Mouse (Mus musculus): Measurements from ENCODE around the gene Fgfr2. TPM values are rescaled to one million over a fixed set of nuclear protein-coding genes. Genes with fewer than 3 reads are reported as not detected.
A peak's percentile ranks its signal among the peaks of the same experiment; 100 is the strongest.

The Fgfr2 gene
- polyA plus RNA-seq, 1 experiment, result 0.17 TPM

GRCm38 (mm10) chr7:130693800-130694193 is 2429.4 kb downstream of the Fgfr2 start:
- Histone ChIP-seq H3K27me3 (ENCODE audit: control insufficient read depth, insufficient read depth, insufficient read length) (no peaks in the 10 kb centered on the region), H3ac (ENCODE audit: control insufficient read depth, insufficient read length) (no peak overlapping the region), H3K79me2 (ENCODE audit: control insufficient read depth, insufficient read depth) (peaks cover 36% of the 10 kb centered on the region), H3K4me2 (ENCODE audit: low read depth) (no peak overlapping the region), H3K36me3 (ENCODE audit: control insufficient read depth, insufficient read depth) (no peaks in the 10 kb centered on the region), H3K4me3 (no peak overlapping the region)
- TF ChIP-seq TCF12 (IDR thresholded peaks at IDR 0.05; ENCODE audit: insufficient read depth, poor library complexity, severe bottlenecking) (no peak), CEBPB (IDR thresholded peaks at IDR 0.05; ENCODE audit: insufficient read depth, poor library complexity, severe bottlenecking) (no peak), MAX (IDR thresholded peaks at IDR 0.05; ENCODE audit: low read depth) (no peak)

- H3K27me3 ChIP-seq (ENCODE audit: control insufficient read depth, insufficient read depth, insufficient read length), result no peaks in the 10 kb centered on the region
- no peak overlapping the region for H3K4me3 ChIP-seq
- no peak overlapping the region for H3ac ChIP-seq (ENCODE audit: control insufficient read depth, insufficient read length)
- TF ChIP-seq TCF12 (IDR thresholded peaks at IDR 0.05; ENCODE audit: insufficient read depth, poor library complexity, severe bottlenecking) (no peak), MAX (IDR thresholded peaks at IDR 0.05; ENCODE audit: low read depth) (no peak), E2F4 (IDR thresholded peaks at IDR 0.05; ENCODE audit: insufficient read depth) (no peak), POLR2A (IDR thresholded peaks at IDR 0.05; ENCODE audit: insufficient read length, low read depth) (no peak), TCF3 (IDR thresholded peaks at IDR 0.05; ENCODE audit: insufficient read length, low read depth) (no peak), USF1 (IDR thresholded peaks at IDR 0.05; ENCODE audit: low read depth) (no peak), POLR2AphosphoS2 (IDR thresholded peaks at IDR 0.05; ENCODE audit: insufficient read length, low read depth) (no peak)
- H3K79me2 ChIP-seq (ENCODE audit: control insufficient read depth, insufficient read depth), result peaks cover 40% of the 10 kb centered on the region
- H3K36me3 ChIP-seq (ENCODE audit: control insufficient read depth, insufficient read depth), result no peaks in the 10 kb centered on the region
- no peak overlapping the region for H3K4me2 ChIP-seq (ENCODE audit: low read depth)
Observed at GRCm38 (mm10) chr7:130692943-130693799, 2430.0 kb downstream of the Fgfr2 start.

GRCm38 (mm10) chr7:130692392-130692942 is 2430.7 kb downstream of the Fgfr2 start:
- H3K27me3 ChIP-seq (ENCODE audit: control insufficient read depth, insufficient read depth, insufficient read length), result no peaks in the 10 kb centered on the region
- H3K4me3 ChIP-seq, result no peak overlapping the region

GRCm38 (mm10) chr7:130691931-130692330 is 2431.2 kb downstream of the Fgfr2 start:
- H3ac ChIP-seq (ENCODE audit: control insufficient read depth, insufficient read length), result no peak overlapping the region
- no peaks in the 10 kb centered on the region for H3K36me3 ChIP-seq (ENCODE audit: control insufficient read depth, insufficient read depth)
- H3K4me3 ChIP-seq, result no peak overlapping the region

More at GRCm38 (mm10) chr7:130692392-130692942, 2430.7 kb downstream of the Fgfr2 start:
- Histone ChIP-seq H3K4me2 (ENCODE audit: low read depth) (no peak overlapping the region), H3ac (ENCODE audit: control insufficient read depth, insufficient read length) (no peak overlapping the region), H3K79me2 (ENCODE audit: control insufficient read depth, insufficient read depth) (peaks cover 39% of the 10 kb centered on the region), H3K36me3 (ENCODE audit: control insufficient read depth, insufficient read depth) (no peaks in the 10 kb centered on the region)
- TF ChIP-seq MYOD1 (IDR thresholded peaks at IDR 0.05; ENCODE audit: control insufficient read depth in 1 of 3, insufficient read length in 2 of 3, low read depth in 2 of 3) (no peak), MYOG (IDR thresholded peaks at IDR 0.05; ENCODE audit: control insufficient read depth in 1 of 3, insufficient read depth in 1 of 3, insufficient read length in 2 of 3, low read depth in 2 of 3) (peak in 2 of 3 experiments; percentile 13 to 38)

GRCm38 (mm10) chr7:130690869-130691268 is 2432.3 kb downstream of the Fgfr2 start:
- H3K27me3 ChIP-seq (ENCODE audit: control insufficient read depth, insufficient read depth, insufficient read length), result no peaks in the 10 kb centered on the region
- no peak overlapping the region for H3K4me3 ChIP-seq
- H3K36me3 ChIP-seq (ENCODE audit: control insufficient read depth, insufficient read depth), result no peaks in the 10 kb centered on the region
- peaks cover 41% of the 10 kb centered on the region for H3K79me2 ChIP-seq (ENCODE audit: control insufficient read depth, insufficient read depth)
- TF ChIP-seq POLR2A (IDR thresholded peaks at IDR 0.05; ENCODE audit: insufficient read length, low read depth) (no peak), MYOD1 (IDR thresholded peaks at IDR 0.05; ENCODE audit: control insufficient read depth in 1 of 3, insufficient read length in 2 of 3, low read depth in 2 of 3) (no peak), USF1 (IDR thresholded peaks at IDR 0.05; ENCODE audit: low read depth) (no peak), TCF3 (IDR thresholded peaks at IDR 0.05; ENCODE audit: insufficient read length, low read depth) (no peak), TCF12 (IDR thresholded peaks at IDR 0.05; ENCODE audit: insufficient read depth, poor library complexity, severe bottlenecking) (no peak), CEBPB (IDR thresholded peaks at IDR 0.05; ENCODE audit: insufficient read depth, poor library complexity, severe bottlenecking) (no peak), E2F4 (IDR thresholded peaks at IDR 0.05; ENCODE audit: insufficient read depth) (no peak), MYOG (IDR thresholded peaks at IDR 0.05; ENCODE audit: control insufficient read depth in 1 of 3, insufficient read depth in 1 of 3, insufficient read length in 2 of 3, low read depth in 2 of 3) (no peak), MAX (IDR thresholded peaks at IDR 0.05; ENCODE audit: low read depth) (no peak), POLR2AphosphoS2 (IDR thresholded peaks at IDR 0.05; ENCODE audit: insufficient read length, low read depth) (no peak), REST (IDR thresholded peaks at IDR 0.05; ENCODE audit: insufficient read depth, insufficient read length) (no peak), SRF (IDR thresholded peaks at IDR 0.05; ENCODE audit: control insufficient read depth, insufficient read length, low read depth) (no peak)
- H3K4me2 ChIP-seq (ENCODE audit: low read depth), result no peak overlapping the region
- no peak overlapping the region for H3ac ChIP-seq (ENCODE audit: control insufficient read depth, insufficient read length)

More at GRCm38 (mm10) chr7:130691931-130692330, 2431.2 kb downstream of the Fgfr2 start:
- H3K4me2 ChIP-seq (ENCODE audit: low read depth), result no peak overlapping the region
- TF ChIP-seq TCF3 (IDR thresholded peaks at IDR 0.05; ENCODE audit: insufficient read length, low read depth) (no peak), POLR2AphosphoS2 (IDR thresholded peaks at IDR 0.05; ENCODE audit: insufficient read length, low read depth) (no peak), TCF12 (IDR thresholded peaks at IDR 0.05; ENCODE audit: insufficient read depth, poor library complexity, severe bottlenecking) (no peak), E2F4 (IDR thresholded peaks at IDR 0.05; ENCODE audit: insufficient read depth) (no peak), POLR2A (IDR thresholded peaks at IDR 0.05; ENCODE audit: insufficient read length, low read depth) (no peak), USF1 (IDR thresholded peaks at IDR 0.05; ENCODE audit: low read depth) (no peak), MYOD1 (IDR thresholded peaks at IDR 0.05; ENCODE audit: control insufficient read depth in 1 of 3, insufficient read length in 2 of 3, low read depth in 2 of 3) (no peak), REST (IDR thresholded peaks at IDR 0.05; ENCODE audit: insufficient read depth, insufficient read length) (no peak)
- no peaks in the 10 kb centered on the region for H3K27me3 ChIP-seq (ENCODE audit: control insufficient read depth, insufficient read depth, insufficient read length)
- peaks cover 36% of the 10 kb centered on the region for H3K79me2 ChIP-seq (ENCODE audit: control insufficient read depth, insufficient read depth)
